Mouse (Mus musculus) cerebellum, adult 2 months (tissue): ENCODE data around the gene Gm17402. TPM values are rescaled to one million over a fixed set of nuclear protein-coding genes. Genes with fewer than 3 reads are reported as not detected.

Experiments used
- DNase-seq, 2 experiments: peaks; one replicate each; pipeline ENCODE4 v3.0.0; 2021
- H3K27ac ChIP-seq: fragments of 200-500 bp; 2 replicates; pipeline ENCODE4 v1.5.1; 2012; ENCODE audit warnings: low read length, control low read depth, inconsistent platforms; ENCODE audit not compliant: insufficient read depth
- H3K27me3 ChIP-seq: fragments of 200-500 bp; 2 replicates; pipeline ENCODE4 v1.6.1; 2012; ENCODE audit warnings: inconsistent platforms, mild to moderate bottlenecking, low read length, moderate library complexity; ENCODE audit not compliant: control insufficient read depth, insufficient read depth
- H3K4me1 ChIP-seq: fragments of 200-500 bp; 2 replicates; pipeline ENCODE4 v1.6.1; 2011; ENCODE audit warnings: low read length; ENCODE audit not compliant: control insufficient read depth, insufficient read depth
- H3K4me3 ChIP-seq: fragments of 200-500 bp; replicated peaks from 2 replicates; pipeline ENCODE3; 2011; ENCODE audit warnings: mild to moderate bottlenecking, low read depth, low read length, control low read depth; ENCODE audit not compliant: insufficient read depth
- CTCF ChIP-seq: fragments of 200-500 bp; IDR thresholded peaks from 2 replicates; pipeline ENCODE4 v1.5.1; 2011; ENCODE audit warnings: low read depth, mild to moderate bottlenecking, control low read depth, low read length, moderate library complexity, borderline replicate concordance; ENCODE audit not compliant: insufficient read depth
- POLR2A ChIP-seq: fragments of 200-500 bp; IDR thresholded peaks from 2 replicates; pipeline ENCODE4 v1.6.1; 2011; ENCODE audit warnings: low read length, control low read depth, borderline replicate concordance; ENCODE audit not compliant: insufficient read depth
- WGBS: fragments of 180-500 bp; shearing (Covaris S2); methylation state at CpG from one replicate; pipeline ENCODE4 v1.1.7; 2018; 5-methylcytosine and 5-hydroxymethylcytosine counted together
- polyA plus RNA-seq: library from polyadenylated mRNA; depleted of rRNA; stranded (reverse); fragments of >200 nt; gene quantifications from 2 replicates; pipeline ENCODE4 v1.2.3, GENCODE M21; 2012; rRNA removed

The Gm17402 gene
- polyA plus RNA-seq: not detected in 2 replicates

- Histone ChIP-seq H3K27ac (no peak within 1 kb of the TSS), H3K4me1 (no peaks in the 10 kb centered on the region), H3K27me3 (no peaks in the 10 kb centered on the region), H3K4me3 (peak within 1 kb of the TSS; percentile 50)
- no peak for TF ChIP-seq CTCF
- TF ChIP-seq POLR2A: no peak
- DNase-seq: no peak
- WGBS: 61% methylated on average over 3 of the region's 3 CpGs
Observed at GRCm38 (mm10) chr3:67375063-67375462, at the start of gene Gm17402. Gene Gm17402, minus strand, starts transcription at chr3:67375163.

- no peak for TF ChIP-seq POLR2A
- TF ChIP-seq CTCF: no peak
- DNase-seq: no peak
- Histone ChIP-seq H3K27ac (no peak overlapping the region), H3K27me3 (no peaks in the 10 kb centered on the region), H3K4me3 (no peak overlapping the region), H3K4me1 (no peaks in the 10 kb centered on the region)
Observed at GRCm38 (mm10) chr3:67378215-67378614, 3.3 kb upstream of the Gm17402 start.

- H3K27ac ChIP-seq: no peak overlapping the region
- H3K4me1 ChIP-seq: no peaks in the 10 kb centered on the region
- H3K4me3 ChIP-seq: peak overlapping the region; percentile 50
- WGBS: 29% methylated on average over 7 of the region's 7 CpGs
- no peaks in the 10 kb centered on the region for H3K27me3 ChIP-seq
- peak in 1 of 2 experiments; percentile 2 for DNase-seq
- TF ChIP-seq POLR2A (no peak), CTCF (no peak)
Observed at GRCm38 (mm10) chr3:67374360-67374778, 594 bp downstream of the Gm17402 start.

GRCm38 (mm10) chr3:67373872-67374271 lies 1.1 kb downstream of the Gm17402 start, which contains the start of gene Mlf1:
Gene Mlf1, plus strand, starts transcription at chr3:67374097.
- Histone ChIP-seq H3K4me1 (no peaks in the 10 kb centered on the region), H3K27me3 (no peaks in the 10 kb centered on the region), H3K27ac (no peak within 1 kb of the TSS), H3K4me3 (peak within 1 kb of the TSS; percentile 50)
- no peak for TF ChIP-seq POLR2A
- TF ChIP-seq CTCF: no peak
- under 1% methylated on average over 35 of the region's 35 CpGs for WGBS
- DNase-seq: peak; percentile 88 to 89

- Histone ChIP-seq H3K27me3 (no peaks in the 10 kb centered on the region), H3K27ac (no peak overlapping the region), H3K4me1 (no peaks in the 10 kb centered on the region), H3K4me3 (no peak overlapping the region)
- DNase-seq: no peak
- no peak for TF ChIP-seq POLR2A
- TF ChIP-seq CTCF: no peak
- WGBS: 23% methylated on average over 5 of the region's 5 CpGs
Observed at GRCm38 (mm10) chr3:67372781-67373180, 2.2 kb downstream of the Gm17402 start.

- DNase-seq: no peak
- 78% methylated on average over 4 of the region's 4 CpGs for WGBS
- Histone ChIP-seq H3K4me3 (no peak overlapping the region), H3K27ac (no peak overlapping the region), H3K4me1 (no peaks in the 10 kb centered on the region), H3K27me3 (no peaks in the 10 kb centered on the region)
- no peak for TF ChIP-seq POLR2A
- no peak for TF ChIP-seq CTCF
Observed at GRCm38 (mm10) chr3:67372194-67372593, 2.8 kb downstream of the Gm17402 start.

GRCm38 (mm10) chr3:67369407-67370079 lies 5.4 kb downstream of the Gm17402 start:
- Histone ChIP-seq H3K27me3 (no peaks in the 10 kb centered on the region), H3K4me3 (no peak overlapping the region), H3K4me1 (no peaks in the 10 kb centered on the region), H3K27ac (no peak overlapping the region)
- WGBS: 78% methylated on average over 5 of the region's 5 CpGs
- no peak for DNase-seq
- TF ChIP-seq POLR2A (no peak), CTCF (no peak)

- DNase-seq: no peak
- H3K27me3 ChIP-seq: no peaks in the 10 kb centered on the region
- H3K27ac ChIP-seq: no peak overlapping the region
- 40% methylated on average over 6 of the region's 6 CpGs for WGBS
- H3K4me1 ChIP-seq: no peaks in the 10 kb centered on the region
- H3K4me3 ChIP-seq: no peak overlapping the region
- TF ChIP-seq POLR2A: no peak
- no peak for TF ChIP-seq CTCF
Observed at GRCm38 (mm10) chr3:67367481-67367880, 7.5 kb downstream of the Gm17402 start.

GRCm38 (mm10) chr3:67366087-67366892 lies 8.7 kb downstream of the Gm17402 start:
- Histone ChIP-seq H3K4me1 (no peaks in the 10 kb centered on the region), H3K27me3 (no peaks in the 10 kb centered on the region), H3K4me3 (no peak overlapping the region), H3K27ac (no peak overlapping the region)
- DNase-seq: no peak
- TF ChIP-seq POLR2A (no peak), CTCF (no peak)
- 80% methylated on average over 4 of the region's 4 CpGs for WGBS
